Mouse (Mus musculus) MEL (cell line): ENCODE results near the gene Thoc7. TPM values are rescaled to one million over a fixed set of nuclear protein-coding genes. Genes with fewer than 3 reads are reported as not detected.

ENCODE experiments used
- DNase-seq: peaks from one replicate; pipeline ENCODE4 v3.0.0; 2011; ENCODE audit warnings: low read depth, low spot score
- H3K27ac ChIP-seq: 2 replicates; pipeline ENCODE4 v1.5.1; 2012; ENCODE audit warnings: low read depth, mild to moderate bottlenecking, control low read depth, low read length, moderate library complexity; ENCODE audit not compliant: control insufficient read depth
- H3K27me3 ChIP-seq, 2 experiments: fragments of 150-350 bp in 1 of 2; sonication (generic) in 1 of 2; 2 replicates each; pipeline ENCODE4 v1.6.1; 2012; ENCODE audit warnings: low read length in 2 of 2, mild to moderate bottlenecking in 2 of 2, improper control_type of control experiment in 1 of 2, moderate library complexity in 1 of 2; ENCODE audit not compliant: insufficient read depth in 2 of 2, control insufficient read depth in 1 of 2
- H3K36me3 ChIP-seq, 2 experiments: 2 replicates each; pipeline ENCODE4 v1.6.1; 2012 to 2014; ENCODE audit warnings: low read length in 2 of 2, improper control_type of control experiment in 1 of 2, inconsistent platforms in 1 of 2, mild to moderate bottlenecking in 1 of 2; ENCODE audit not compliant: insufficient read depth in 2 of 2, control insufficient read depth in 1 of 2
- H3K4me1 ChIP-seq, 2 experiments: fragments of 150-350 bp in 1 of 2; sonication (generic) in 1 of 2; 2 replicates each; pipeline ENCODE4 v1.6.1; 2012; ENCODE audit warnings: low read length in 2 of 2, improper control_type of control experiment in 1 of 2, mild to moderate bottlenecking in 1 of 2; ENCODE audit not compliant: insufficient read depth in 2 of 2, control insufficient read depth in 1 of 2
- H3K4me3 ChIP-seq, 2 experiments: fragments of 150-350 bp in 1 of 2; sonication (generic) in 1 of 2; 2 replicates each; pipeline ENCODE4 v1.5.1; 2012; ENCODE audit warnings: low read depth in 2 of 2, low read length in 2 of 2, mild to moderate bottlenecking in 2 of 2, moderate library complexity in 2 of 2, control low read depth in 1 of 2, improper control_type of control experiment in 1 of 2; ENCODE audit not compliant: control insufficient read depth in 1 of 2, insufficient read depth in 1 of 2
- H3K79me2 ChIP-seq: 2 replicates; pipeline ENCODE4 v1.6.1; 2012; ENCODE audit warnings: mild to moderate bottlenecking, low read length, moderate library complexity; ENCODE audit not compliant: control insufficient read depth, poor library complexity, insufficient read depth
- H3K9ac ChIP-seq: 2 replicates; pipeline ENCODE4 v1.6.1; 2012; ENCODE audit warnings: low read depth, mild to moderate bottlenecking, control low read depth, low read length, moderate library complexity; ENCODE audit not compliant: control insufficient read depth, poor library complexity, severe bottlenecking
- H3K9me3 ChIP-seq: fragments of 150-350 bp; sonication (generic); replicated peaks from 2 replicates; pipeline ENCODE4 v1.6.1; 2012; ENCODE audit warnings: mild to moderate bottlenecking, low read length, improper control_type of control experiment, moderate library complexity; ENCODE audit not compliant: insufficient read depth
- BHLHE40 ChIP-seq: IDR thresholded peaks from 2 replicates; pipeline ENCODE4 v1.6.1; 2012; ENCODE audit warnings: low read depth, mild to moderate bottlenecking, inconsistent platforms, low read length, improper control_type of control experiment, borderline replicate concordance
- CHD2 ChIP-seq: IDR thresholded peaks from 2 replicates; pipeline ENCODE4 v1.6.1; 2011; ENCODE audit warnings: low read length, improper control_type of control experiment
- E2F4 ChIP-seq: IDR thresholded peaks from 2 replicates; pipeline ENCODE4 v1.6.1; 2011; ENCODE audit warnings: low read depth, low read length, improper control_type of control experiment, borderline replicate concordance
- ELF1 ChIP-seq: IDR thresholded peaks from 2 replicates; pipeline ENCODE4 v1.6.1; 2014; ENCODE audit warnings: low read depth, mild to moderate bottlenecking, inconsistent platforms, low read length, improper control_type of control experiment, moderate library complexity
- EP300 ChIP-seq, 2 experiments: IDR thresholded peaks; 2 replicates each; pipeline ENCODE4 v1.6.1; 2011; ENCODE audit warnings: improper control_type of control experiment in 2 of 2, low read length in 2 of 2, low read depth in 1 of 2, mild to moderate bottlenecking in 1 of 2
- GABPA ChIP-seq: IDR thresholded peaks from 2 replicates; pipeline ENCODE4 v1.6.1; 2012; ENCODE audit warnings: low read depth, mild to moderate bottlenecking, inconsistent platforms, low read length, improper control_type of control experiment, moderate library complexity
- GATA1 ChIP-seq: IDR thresholded peaks from 2 replicates; pipeline ENCODE4 v1.6.1; 2011; ENCODE audit warnings: low read depth, low read length, improper control_type of control experiment
- HCFC1 ChIP-seq: IDR thresholded peaks from 2 replicates; pipeline ENCODE4 v1.6.1; 2012; ENCODE audit warnings: low read depth, mild to moderate bottlenecking, inconsistent platforms, low read length, improper control_type of control experiment, moderate library complexity
- JUND ChIP-seq: IDR thresholded peaks from 2 replicates; pipeline ENCODE4 v1.6.1; 2011; ENCODE audit warnings: low read depth, mild to moderate bottlenecking, improper control_type of control experiment, low read length
- MAX ChIP-seq: IDR thresholded peaks from 2 replicates; pipeline ENCODE4 v1.6.1; 2011; ENCODE audit warnings: low read length, improper control_type of control experiment
- MAZ ChIP-seq: IDR thresholded peaks from 2 replicates; pipeline ENCODE4 v1.6.1; 2012; ENCODE audit warnings: low read depth, mild to moderate bottlenecking, inconsistent platforms, low read length, improper control_type of control experiment
- MEF2A ChIP-seq: IDR thresholded peaks from 2 replicates; pipeline ENCODE4 v1.6.1; 2014; ENCODE audit warnings: low read depth, mild to moderate bottlenecking, inconsistent platforms, low read length, improper control_type of control experiment; ENCODE audit not compliant: poor library complexity, insufficient replicate concordance, severe bottlenecking; ENCODE audit errors: extremely low read depth
- MXI1 ChIP-seq: IDR thresholded peaks from 2 replicates; pipeline ENCODE4 v1.6.1; 2011; ENCODE audit warnings: mild to moderate bottlenecking, low read depth, low read length, improper control_type of control experiment
- MYB ChIP-seq: IDR thresholded peaks from 2 replicates; pipeline ENCODE4 v1.6.1; 2011; ENCODE audit warnings: mild to moderate bottlenecking, low read depth, low read length, improper control_type of control experiment
- MYC ChIP-seq: IDR thresholded peaks from 2 replicates; pipeline ENCODE4 v1.6.1; 2011; ENCODE audit warnings: low read depth, mild to moderate bottlenecking, low read length, improper control_type of control experiment, moderate library complexity
- NELFE ChIP-seq: IDR thresholded peaks from 2 replicates; pipeline ENCODE4 v1.6.1; 2011; ENCODE audit warnings: low read depth, low read length, improper control_type of control experiment
- POLR2AphosphoS2 ChIP-seq: IDR thresholded peaks from 2 replicates; pipeline ENCODE4 v1.6.1; 2011; ENCODE audit warnings: low read length, improper control_type of control experiment
- POLR2AphosphoS5 ChIP-seq: IDR thresholded peaks from 2 replicates; pipeline ENCODE4 v1.6.1; 2012; ENCODE audit warnings: low read depth, borderline replicate concordance, mild to moderate bottlenecking, inconsistent platforms, low read length, moderate library complexity, mixed read lengths
- RAD21 ChIP-seq: IDR thresholded peaks from 2 replicates; pipeline ENCODE4 v1.6.1; 2011; ENCODE audit warnings: mild to moderate bottlenecking, low read depth, low read length, improper control_type of control experiment
- SIN3A ChIP-seq: IDR thresholded peaks from 2 replicates; pipeline ENCODE4 v1.6.1; 2012; ENCODE audit warnings: low read length, improper control_type of control experiment, inconsistent platforms
- SMC3 ChIP-seq: IDR thresholded peaks from 2 replicates; pipeline ENCODE4 v1.6.1; 2011; ENCODE audit warnings: low read depth, low read length, improper control_type of control experiment
- TAL1 ChIP-seq: IDR thresholded peaks from 2 replicates; pipeline ENCODE4 v1.6.1; 2012; ENCODE audit warnings: mild to moderate bottlenecking, inconsistent platforms, low read length, moderate library complexity, mixed read lengths
- UBTF ChIP-seq: IDR thresholded peaks from 2 replicates; pipeline ENCODE4 v1.6.1; 2012; ENCODE audit warnings: low read depth, mild to moderate bottlenecking, inconsistent platforms, low read length, improper control_type of control experiment, moderate library complexity, borderline replicate concordance; ENCODE audit not compliant: insufficient read depth
- USF1 ChIP-seq: IDR thresholded peaks from 2 replicates; pipeline ENCODE4 v1.6.1; 2014; ENCODE audit warnings: low read depth, mild to moderate bottlenecking, inconsistent platforms, low read length, improper control_type of control experiment, moderate library complexity
- USF2 ChIP-seq, 2 experiments: IDR thresholded peaks; 2 replicates each; pipeline ENCODE4 v1.6.1; 2011 to 2012; ENCODE audit warnings: improper control_type of control experiment in 2 of 2, low read length in 2 of 2, borderline replicate concordance in 1 of 2, inconsistent platforms in 1 of 2, low read depth in 1 of 2, mild to moderate bottlenecking in 1 of 2; ENCODE audit not compliant: insufficient read depth in 1 of 2
- ZKSCAN1 ChIP-seq: IDR thresholded peaks from 2 replicates; pipeline ENCODE4 v1.6.1; 2012; ENCODE audit warnings: low read depth, mild to moderate bottlenecking, inconsistent platforms, low read length, improper control_type of control experiment, moderate library complexity
- ZNF384 ChIP-seq: IDR thresholded peaks from 2 replicates; pipeline ENCODE4 v1.6.1; 2012; ENCODE audit warnings: low read depth, mild to moderate bottlenecking, inconsistent platforms, low read length, improper control_type of control experiment
- polyA plus RNA-seq, 2 experiments: library from polyadenylated mRNA; stranded (reverse) in 1 of 2; unstranded in 1 of 2; fragments of >175 nt in 1 of 2; fragments of >200 nt in 1 of 2; gene quantifications; 2 replicates each; pipeline versions ENCODE4 v1.2.1 to v1.2.4; 2012; ENCODE audit warnings: low replicate concordance in 2 of 2, low read depth in 1 of 2; ENCODE audit not compliant: insufficient read length in 2 of 2, insufficient read depth in 1 of 2, missing spikeins in 1 of 2
- total RNA-seq: library from RNA; depleted of rRNA; stranded (reverse); fragments of 300-350 nt; gene quantifications from 2 replicates; pipeline ENCODE4 v1.2.3, GENCODE M21; 2012

Gene Thoc7
- total and polyA plus RNA-seq, 3 experiments = 85.8 to 121 TPM; not detected in 1

DNA sequence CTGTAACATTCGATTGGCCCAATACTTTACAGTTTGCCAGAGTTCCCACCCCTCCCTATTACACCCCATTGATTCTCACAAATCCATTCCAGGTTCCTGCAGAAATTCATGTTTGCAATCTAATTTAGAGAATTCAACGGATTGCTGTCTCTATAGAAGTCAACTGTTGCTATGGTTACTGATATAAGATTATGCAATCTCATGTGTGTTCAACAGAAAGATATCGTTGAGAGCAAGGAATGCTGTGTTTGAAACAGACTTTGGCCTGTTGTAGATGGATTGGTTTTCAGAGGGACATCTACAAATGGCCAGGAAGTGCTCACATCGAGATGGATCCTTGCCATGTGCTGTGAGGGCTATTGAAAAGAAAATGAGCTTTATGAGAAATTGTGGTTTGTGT is 46.4 kb downstream of the Thoc7 start:
- TF ChIP-seq SMC3 (no peak), GATA1 (no peak), POLR2AphosphoS2 (no peak), RAD21 (no peak), USF1 (no peak), POLR2AphosphoS5 (no peak), MAZ (no peak), EP300 (IDR thresholded peaks at IDR 0.05; ENCODE audit: low read depth in 1 of 2, low read length in 2 of 2) (no peak), USF2 (IDR thresholded peaks at IDR 0.05; ENCODE audit: borderline replicate concordance in 1 of 2, insufficient read depth in 1 of 2, low read depth in 1 of 2, low read length in 2 of 2) (no peak), NELFE (no peak), MAX (no peak), E2F4 (no peak), ZKSCAN1 (no peak), GABPA (no peak), UBTF (no peak), BHLHE40 (no peak), TAL1 (no peak), ZNF384 (no peak), HCFC1 (no peak)
- Histone ChIP-seq H3K36me3 (no peaks in the 10 kb centered on the region), H3K27me3 (no peaks in the 10 kb centered on the region), H3K4me3 (no peak overlapping the region), H3K79me2 (no peaks in the 10 kb centered on the region), H3K4me1 (no peaks in the 10 kb centered on the region), H3K9ac (no peak overlapping the region), H3K9me3 (no peaks in the 10 kb centered on the region), H3K27ac (no peak overlapping the region)
- DNase-seq = no peak

DNA sequence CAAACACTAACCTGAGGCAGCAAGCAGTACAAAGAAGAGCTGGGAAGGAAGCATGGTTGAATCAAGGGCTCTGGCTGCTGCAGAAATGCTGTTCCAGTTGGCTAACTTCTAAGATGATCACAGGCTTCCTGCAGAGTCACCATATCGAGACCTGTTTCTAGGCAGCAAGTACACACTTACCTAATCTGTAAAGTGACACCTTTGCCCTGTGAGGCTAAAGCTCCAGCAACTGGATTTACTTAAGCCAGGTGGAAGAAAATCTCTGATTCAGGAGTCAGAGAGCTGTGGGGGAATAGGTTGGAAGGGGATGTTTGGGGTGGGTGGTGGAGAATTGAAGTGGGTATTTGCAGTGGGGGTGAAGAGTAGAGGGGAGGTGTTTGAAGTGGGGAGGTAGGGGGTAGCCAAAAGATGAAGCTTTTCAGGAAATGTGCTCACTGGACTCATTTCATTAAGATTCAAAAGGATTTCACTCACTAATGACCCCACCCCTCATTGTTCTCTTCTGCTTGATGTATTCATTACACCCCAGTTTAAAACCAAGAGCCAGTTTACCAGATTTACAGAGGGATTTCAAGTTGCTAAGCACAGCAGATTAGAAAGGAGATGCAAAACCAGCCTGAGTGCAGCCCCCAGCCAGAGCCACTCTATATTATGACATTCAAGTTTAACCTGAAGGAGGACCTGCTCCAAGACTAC is 47.1 kb downstream of the Thoc7 start, which contains the start of gene Gm281:
Gm281 (minus strand) TSS at position 92 of the 696 bp plus-strand sequence.
- Histone ChIP-seq H3K27me3 (no peaks in the 10 kb centered on the region), H3K36me3 (no peaks in the 10 kb centered on the region), H3K9me3 (no peaks in the 10 kb centered on the region), H3K9ac (no peak within 1 kb of the TSS), H3K27ac (no peak within 1 kb of the TSS), H3K4me3 (no peak within 1 kb of the TSS), H3K4me1 (no peaks in the 10 kb centered on the region), H3K79me2 (no peaks in the 10 kb centered on the region)
- TF ChIP-seq JUND (no peak), E2F4 (no peak), ZKSCAN1 (no peak), CHD2 (no peak), SIN3A (no peak), NELFE (no peak), POLR2AphosphoS5 (no peak), ELF1 (no peak), HCFC1 (no peak), MYB (no peak), ZNF384 (no peak), MEF2A (no peak), MYC (no peak), MXI1 (no peak), POLR2AphosphoS2 (no peak), GATA1 (no peak), USF1 (no peak), USF2 (IDR thresholded peaks at IDR 0.05; ENCODE audit: borderline replicate concordance in 1 of 2, insufficient read depth in 1 of 2, low read depth in 1 of 2, low read length in 2 of 2) (no peak)
- no peak for DNase-seq
